Mouse (Mus musculus): Measurements from ENCODE around the gene Srp14.

- no peak for TF ChIP-seq POLR2A (IDR thresholded peaks at IDR 0.05; ENCODE audit: extremely low read depth, insufficient read depth, low read length)
- TF ChIP-seq CTCF (IDR thresholded peaks at IDR 0.05; ENCODE audit: extremely low read depth, insufficient read depth, low read length): no peak
These were observed 30.4 kb upstream of the Srp14 start for GRCm38 (mm10) chr2:118509688-118510446.
